Mouse (Mus musculus): Measurements from ENCODE around the gene Lemd1. TPM values are rescaled to one million over a fixed set of nuclear protein-coding genes. Genes with fewer than 3 reads are reported as not detected.

Gene Lemd1
- polyA plus RNA-seq, 1 experiment from 2014 or later: 0.27 TPM

DNA sequence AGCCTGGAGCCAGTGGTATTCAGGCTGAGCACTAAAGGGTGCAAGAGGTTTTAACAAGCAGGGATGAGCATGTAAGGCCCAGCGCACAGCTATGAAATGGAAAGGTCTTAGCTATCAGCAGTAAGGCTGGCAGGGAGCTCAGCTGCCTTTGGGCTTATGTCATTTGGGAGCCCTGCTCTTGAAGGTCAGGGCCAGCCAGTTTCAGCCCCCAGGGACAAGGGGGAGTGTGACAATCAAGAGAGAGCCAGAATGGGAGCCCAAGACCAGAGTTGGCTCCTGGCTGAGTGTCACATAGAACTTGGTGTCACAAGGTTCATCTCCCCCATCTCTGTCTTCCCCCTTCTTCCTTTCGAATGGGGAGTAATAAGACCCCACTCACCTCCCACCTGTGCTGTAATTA, 96.2 kb downstream of the Lemd1 start:
- Histone ChIP-seq H3K9me3 (ENCODE audit: control insufficient read depth, low read length) (no peaks in the 10 kb centered on the region), H3K9ac (ENCODE audit: low read depth, low read length) (no peak overlapping the region), H3K4me3 (ENCODE audit: low read depth, low read length) (no peak overlapping the region), H3K27me3 (replicated peaks; ENCODE audit: control insufficient read depth, insufficient read depth, low read length) (peaks cover 6% of the 10 kb centered on the region; the same call in 1 of the 2 replicates), H3K36me3 (ENCODE audit: control insufficient read depth, insufficient read depth, low read length) (no peaks in the 10 kb centered on the region), H3K4me2 (no peak overlapping the region), H3K27ac (ENCODE audit: low read depth, low read length) (no peak overlapping the region), H3K4me1 (replicated peaks; ENCODE audit: control insufficient read depth, insufficient read depth, low read length) (peaks cover 10% of the 10 kb centered on the region)
- DNase-seq (ENCODE audit: low spot score): no peak
- WGBS: 69% methylated on average over 2 of the region's 2 CpGs
- ATAC-seq (replicated peaks; ENCODE audit: low FRiP score): no peak

DNA sequence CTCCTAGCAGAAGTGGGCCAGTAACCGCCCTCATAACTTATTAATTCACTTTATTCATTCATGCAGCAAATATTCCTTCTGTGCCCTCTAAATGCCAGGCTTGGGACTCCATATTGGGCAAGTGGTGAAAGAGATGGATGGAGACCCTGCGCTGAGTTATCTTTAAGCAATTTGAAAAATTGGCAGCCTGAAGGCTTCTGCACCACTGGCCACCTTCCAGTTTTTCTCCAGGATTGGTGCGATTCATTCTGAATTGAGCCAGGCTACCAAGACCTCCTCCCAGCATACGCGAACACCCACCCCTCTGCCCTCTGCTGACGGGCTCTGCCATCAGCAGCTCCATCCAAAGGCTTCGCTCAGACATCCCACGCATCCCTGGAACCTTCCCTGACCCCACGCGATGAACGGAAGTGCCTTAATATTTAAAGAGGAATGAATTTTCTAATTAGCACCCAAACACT, 96.8 kb downstream of the Lemd1 start:
- peaks cover 10% of the 10 kb centered on the region for H3K4me1 ChIP-seq (replicated peaks; ENCODE audit: control insufficient read depth, insufficient read depth, low read length)
- no peak overlapping the region for H3K4me3 ChIP-seq (ENCODE audit: low read depth, low read length)
- H3K27ac ChIP-seq (ENCODE audit: low read depth, low read length): no peak overlapping the region
- ATAC-seq (replicated peaks; ENCODE audit: low FRiP score): no peak
- H3K27me3 ChIP-seq (replicated peaks; ENCODE audit: control insufficient read depth, insufficient read depth, low read length): peaks cover 6% of the 10 kb centered on the region; the same call in 1 of the 2 replicates
- H3K9ac ChIP-seq (ENCODE audit: low read depth, low read length): no peak overlapping the region
- H3K36me3 ChIP-seq (ENCODE audit: control insufficient read depth, insufficient read depth, low read length): no peaks in the 10 kb centered on the region
- no peaks in the 10 kb centered on the region for H3K9me3 ChIP-seq (ENCODE audit: control insufficient read depth, low read length)
- DNase-seq (ENCODE audit: low spot score): no peak
- 24% methylated on average over 11 of the region's 11 CpGs for WGBS
- H3K4me2 ChIP-seq: no peak overlapping the region

DNA sequence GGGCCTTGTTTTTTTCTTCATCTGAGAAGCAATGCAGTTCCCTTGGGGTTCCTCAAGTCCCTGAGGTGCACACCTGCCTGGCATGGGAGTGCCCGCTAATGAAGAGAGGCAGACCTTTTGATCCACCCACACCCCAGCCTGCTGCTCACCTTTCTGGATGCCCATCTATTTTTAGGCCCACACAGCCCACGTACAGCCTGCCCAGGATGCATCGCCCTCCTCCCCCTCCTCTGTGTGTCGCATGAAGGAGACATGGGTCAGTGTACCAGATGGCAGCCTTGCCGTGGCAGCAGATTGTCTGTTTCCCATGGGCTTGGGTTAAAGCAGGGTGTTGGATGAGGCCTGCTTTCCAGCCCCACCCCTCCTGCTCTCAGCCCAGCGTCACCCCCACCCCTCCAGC, 98.7 kb downstream of the Lemd1 start:
- Histone ChIP-seq H3K4me1 (replicated peaks; ENCODE audit: control insufficient read depth, insufficient read depth, low read length) (peaks cover 10% of the 10 kb centered on the region), H3K9me3 (ENCODE audit: control insufficient read depth, low read length) (no peaks in the 10 kb centered on the region), H3K4me2 (no peak overlapping the region), H3K36me3 (ENCODE audit: control insufficient read depth, insufficient read depth, low read length) (no peaks in the 10 kb centered on the region), H3K4me3 (ENCODE audit: low read depth, low read length) (no peak overlapping the region), H3K9ac (ENCODE audit: low read depth, low read length) (no peak overlapping the region), H3K27ac (ENCODE audit: low read depth, low read length) (no peak overlapping the region), H3K27me3 (replicated peaks; ENCODE audit: control insufficient read depth, insufficient read depth, low read length) (peaks cover 9% of the 10 kb centered on the region; the same call in 1 of the 2 replicates)
- DNase-seq (ENCODE audit: low spot score) (no peak), ATAC-seq (replicated peaks; ENCODE audit: low FRiP score) (no peak)
- 84% methylated on average over 6 of the region's 6 CpGs for WGBS

DNA sequence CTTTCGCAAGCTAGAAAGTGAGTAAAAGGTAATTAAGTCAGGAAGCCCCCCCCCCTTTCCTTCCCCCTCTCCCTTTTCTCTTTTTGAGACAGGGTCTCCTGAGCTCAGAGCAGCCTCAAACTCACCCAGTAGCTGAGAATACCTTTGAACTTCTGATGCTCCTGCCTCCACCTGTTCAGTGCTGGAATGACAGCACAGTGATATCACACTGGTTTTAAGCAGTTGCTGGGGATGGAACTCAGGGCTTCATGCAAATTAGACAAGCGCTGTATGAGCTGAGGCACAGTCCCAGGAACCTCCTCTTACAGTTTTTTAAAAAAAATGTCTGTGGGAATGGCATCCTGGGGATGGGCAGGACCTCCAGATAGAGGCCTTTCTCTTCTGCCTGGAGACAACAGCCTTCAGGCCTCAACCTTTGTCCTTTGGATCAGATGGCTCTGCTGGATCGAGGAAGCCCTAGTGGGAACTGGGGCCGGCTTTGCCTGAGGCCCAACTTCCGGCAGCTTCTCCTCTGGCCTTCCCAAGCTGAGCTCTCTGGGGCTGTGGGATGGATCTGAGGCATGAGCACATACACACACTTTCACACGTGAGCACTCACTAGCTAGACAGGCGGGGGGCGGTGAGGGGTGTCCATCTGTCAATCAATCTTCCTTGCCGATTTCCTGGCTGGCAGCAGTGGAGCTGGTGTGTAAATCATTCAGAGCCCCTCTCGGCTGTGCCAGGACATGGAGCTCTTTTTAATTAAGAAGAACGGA, 99.9 kb downstream of the Lemd1 start:
- peaks cover 10% of the 10 kb centered on the region for H3K4me1 ChIP-seq (replicated peaks; ENCODE audit: control insufficient read depth, insufficient read depth, low read length)
- H3K9ac ChIP-seq (ENCODE audit: low read depth, low read length): no peak overlapping the region

DNA sequence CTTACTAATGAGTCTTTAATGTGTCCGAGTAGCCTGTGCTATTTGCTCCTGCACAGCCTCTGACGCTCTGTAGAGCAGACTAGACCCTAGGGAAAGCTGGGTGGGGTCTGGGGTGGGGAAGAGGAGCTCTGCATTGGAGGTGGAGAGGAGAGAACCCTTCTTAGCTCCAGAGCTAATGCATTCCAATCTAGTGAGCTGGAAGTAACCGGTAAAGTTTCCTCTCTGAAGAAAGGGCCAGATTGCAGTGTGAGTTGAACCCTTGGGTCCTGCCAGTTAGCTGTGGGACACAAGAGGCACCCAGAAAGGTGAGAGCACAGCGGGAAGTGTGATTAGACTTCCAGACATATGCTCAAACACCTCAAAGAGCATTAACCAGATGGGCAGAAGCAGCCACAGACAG, 100.5 kb downstream of the Lemd1 start:
- no peak for DNase-seq (ENCODE audit: low spot score)
- Histone ChIP-seq H3K27me3 (replicated peaks; ENCODE audit: control insufficient read depth, insufficient read depth, low read length) (peaks cover 12% of the 10 kb centered on the region; the same call in 1 of the 2 replicates), H3K36me3 (ENCODE audit: control insufficient read depth, insufficient read depth, low read length) (no peaks in the 10 kb centered on the region), H3K4me3 (ENCODE audit: low read depth, low read length) (no peak overlapping the region), H3K27ac (ENCODE audit: low read depth, low read length) (no peak overlapping the region), H3K9me3 (ENCODE audit: control insufficient read depth, low read length) (no peaks in the 10 kb centered on the region), H3K9ac (ENCODE audit: low read depth, low read length) (no peak overlapping the region), H3K4me1 (replicated peaks; ENCODE audit: control insufficient read depth, insufficient read depth, low read length) (peaks cover 10% of the 10 kb centered on the region), H3K4me2 (no peak overlapping the region)
- no peak for ATAC-seq (replicated peaks; ENCODE audit: low FRiP score)
- 62% methylated on average over 4 of the region's 4 CpGs for WGBS

More for the DNA sequence above, 99.9 kb downstream of the Lemd1 start:
- DNase-seq (ENCODE audit: low spot score) (no peak), ATAC-seq (replicated peaks; ENCODE audit: low FRiP score) (no peak)
- H3K4me3 ChIP-seq (ENCODE audit: low read depth, low read length): no peak overlapping the region
- no peaks in the 10 kb centered on the region for H3K36me3 ChIP-seq (ENCODE audit: control insufficient read depth, insufficient read depth, low read length)
- no peaks in the 10 kb centered on the region for H3K9me3 ChIP-seq (ENCODE audit: control insufficient read depth, low read length)
- 53% methylated on average over 11 of the region's 11 CpGs for WGBS
- no peak overlapping the region for H3K4me2 ChIP-seq
- peaks cover 12% of the 10 kb centered on the region; the same call in 1 of the 2 replicates for H3K27me3 ChIP-seq (replicated peaks; ENCODE audit: control insufficient read depth, insufficient read depth, low read length)
- no peak overlapping the region for H3K27ac ChIP-seq (ENCODE audit: low read depth, low read length)

DNA sequence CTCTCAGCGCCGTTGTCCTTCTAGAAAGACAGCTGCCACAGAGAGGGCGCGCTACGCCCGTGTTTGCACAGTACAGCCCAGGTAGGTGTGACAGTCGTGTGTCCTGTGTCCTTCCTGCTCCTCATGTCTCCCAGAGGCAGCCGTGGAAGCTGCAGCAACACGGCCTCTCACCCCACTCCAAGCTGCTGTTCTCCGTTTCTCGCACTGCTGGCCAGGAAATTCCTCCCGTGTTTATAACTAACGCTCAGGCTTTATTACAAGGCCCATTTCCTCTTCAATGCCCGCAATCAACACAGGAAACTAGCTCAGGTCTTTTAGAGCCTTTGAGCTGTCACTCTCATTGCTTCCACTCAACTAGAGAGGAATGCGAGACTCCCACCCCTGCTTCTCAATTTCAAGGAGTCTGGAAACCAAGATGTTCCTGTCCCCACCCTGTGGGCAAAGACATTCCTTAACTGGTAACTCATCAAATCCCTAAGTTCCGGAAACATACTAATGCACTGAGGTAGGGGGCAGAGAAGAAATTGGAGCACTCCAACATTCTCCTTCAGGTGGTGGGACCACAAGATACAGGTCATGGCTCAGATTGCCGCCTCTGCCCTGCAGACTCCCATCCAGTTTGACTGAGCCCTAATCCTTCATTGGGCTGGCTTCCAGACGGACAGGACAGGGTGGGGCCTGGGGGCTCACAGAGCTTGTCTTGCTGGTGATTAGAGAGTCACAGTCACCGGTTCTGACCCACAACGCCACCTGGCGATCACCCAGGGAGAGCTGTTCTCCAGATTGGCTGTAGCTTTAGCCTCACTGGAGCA, 101.3 kb downstream of the Lemd1 start:
- no peak overlapping the region for H3K27ac ChIP-seq (ENCODE audit: low read depth, low read length)
- ATAC-seq (replicated peaks; ENCODE audit: low FRiP score) (no peak), DNase-seq (ENCODE audit: low spot score) (no peak)
- H3K27me3 ChIP-seq (replicated peaks; ENCODE audit: control insufficient read depth, insufficient read depth, low read length): peaks cover 18% of the 10 kb centered on the region
- WGBS: 52% methylated on average over 21 of the region's 21 CpGs
- no peaks in the 10 kb centered on the region for H3K36me3 ChIP-seq (ENCODE audit: control insufficient read depth, insufficient read depth, low read length)
- no peak overlapping the region for H3K4me2 ChIP-seq
- H3K9ac ChIP-seq (ENCODE audit: low read depth, low read length): no peak overlapping the region
- no peaks in the 10 kb centered on the region for H3K9me3 ChIP-seq (ENCODE audit: control insufficient read depth, low read length)
- H3K4me1 ChIP-seq (replicated peaks; ENCODE audit: control insufficient read depth, insufficient read depth, low read length): peaks cover 10% of the 10 kb centered on the region
- no peak overlapping the region for H3K4me3 ChIP-seq (ENCODE audit: low read depth, low read length)

DNA sequence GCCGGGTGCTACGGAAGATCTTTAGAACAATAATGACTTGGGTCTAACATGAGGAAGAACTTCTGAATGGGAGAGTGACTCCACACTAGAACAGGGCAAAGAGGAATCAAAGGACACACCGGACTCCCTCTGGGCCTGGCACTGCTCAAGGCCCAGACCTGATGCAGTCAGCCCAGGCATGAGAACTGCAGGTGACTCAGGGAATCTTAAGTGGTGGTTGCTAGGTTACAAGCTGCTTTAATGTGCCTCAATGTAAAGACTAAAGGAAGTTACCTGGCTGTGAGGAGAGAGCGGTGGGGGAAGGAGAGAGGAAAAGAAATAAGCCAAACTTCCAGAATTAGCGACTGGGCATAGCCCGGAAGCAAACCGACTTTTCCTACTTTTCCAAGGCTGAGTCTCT, 104.3 kb downstream of the Lemd1 start:
- no peak overlapping the region for H3K4me2 ChIP-seq
- no peak for ATAC-seq (replicated peaks; ENCODE audit: low FRiP score)
- no peak for DNase-seq (ENCODE audit: low spot score)
- WGBS: 74% methylated on average over 7 of the region's 7 CpGs
- no peaks in the 10 kb centered on the region for H3K9me3 ChIP-seq (ENCODE audit: control insufficient read depth, low read length)
- H3K36me3 ChIP-seq (ENCODE audit: control insufficient read depth, insufficient read depth, low read length): no peaks in the 10 kb centered on the region
- no peak overlapping the region for H3K9ac ChIP-seq (ENCODE audit: low read depth, low read length)
- peaks cover 10% of the 10 kb centered on the region for H3K4me1 ChIP-seq (replicated peaks; ENCODE audit: control insufficient read depth, insufficient read depth, low read length)
- no peak overlapping the region for H3K4me3 ChIP-seq (ENCODE audit: low read depth, low read length)
- H3K27me3 ChIP-seq (replicated peaks; ENCODE audit: control insufficient read depth, insufficient read depth, low read length): peaks cover 43% of the 10 kb centered on the region
- no peak overlapping the region for H3K27ac ChIP-seq (ENCODE audit: low read depth, low read length)

DNA sequence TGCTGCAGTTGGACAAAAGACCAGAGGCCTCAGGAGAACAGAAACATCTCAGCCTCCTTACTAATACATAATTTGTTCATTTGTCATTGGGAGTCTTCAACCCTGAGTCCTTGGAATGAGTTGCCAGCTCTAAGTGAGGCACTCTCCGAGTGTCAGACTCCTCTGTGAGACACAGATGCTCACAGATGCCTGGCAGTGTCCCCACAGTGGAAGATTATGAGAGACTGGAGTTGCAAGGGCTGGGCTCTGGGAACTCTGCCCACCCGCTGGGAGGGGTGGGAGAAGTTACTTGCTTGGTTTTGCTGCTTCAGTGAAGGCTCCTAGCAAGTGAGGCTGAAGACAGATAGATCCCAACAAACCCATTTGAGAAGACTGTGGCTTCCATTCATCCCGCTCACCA, 104.8 kb downstream of the Lemd1 start:
- H3K4me1 ChIP-seq (replicated peaks; ENCODE audit: control insufficient read depth, insufficient read depth, low read length): peaks cover 10% of the 10 kb centered on the region
- peaks cover 44% of the 10 kb centered on the region for H3K27me3 ChIP-seq (replicated peaks; ENCODE audit: control insufficient read depth, insufficient read depth, low read length)
- no peak overlapping the region for H3K9ac ChIP-seq (ENCODE audit: low read depth, low read length)
- H3K4me2 ChIP-seq: no peak overlapping the region
- no peak overlapping the region for H3K27ac ChIP-seq (ENCODE audit: low read depth, low read length)
- 70% methylated on average over 3 of the region's 3 CpGs for WGBS
- no peaks in the 10 kb centered on the region for H3K9me3 ChIP-seq (ENCODE audit: control insufficient read depth, low read length)
- H3K4me3 ChIP-seq (ENCODE audit: low read depth, low read length): no peak overlapping the region
- ATAC-seq (replicated peaks; ENCODE audit: low FRiP score): no peak
- no peaks in the 10 kb centered on the region for H3K36me3 ChIP-seq (ENCODE audit: control insufficient read depth, insufficient read depth, low read length)
- DNase-seq (ENCODE audit: low spot score): no peak

Data from liver, embryonic 11.5 days (tissue).